ENCODE assay signal across 8 mouse cellular contexts in the genomic region with DNA sequence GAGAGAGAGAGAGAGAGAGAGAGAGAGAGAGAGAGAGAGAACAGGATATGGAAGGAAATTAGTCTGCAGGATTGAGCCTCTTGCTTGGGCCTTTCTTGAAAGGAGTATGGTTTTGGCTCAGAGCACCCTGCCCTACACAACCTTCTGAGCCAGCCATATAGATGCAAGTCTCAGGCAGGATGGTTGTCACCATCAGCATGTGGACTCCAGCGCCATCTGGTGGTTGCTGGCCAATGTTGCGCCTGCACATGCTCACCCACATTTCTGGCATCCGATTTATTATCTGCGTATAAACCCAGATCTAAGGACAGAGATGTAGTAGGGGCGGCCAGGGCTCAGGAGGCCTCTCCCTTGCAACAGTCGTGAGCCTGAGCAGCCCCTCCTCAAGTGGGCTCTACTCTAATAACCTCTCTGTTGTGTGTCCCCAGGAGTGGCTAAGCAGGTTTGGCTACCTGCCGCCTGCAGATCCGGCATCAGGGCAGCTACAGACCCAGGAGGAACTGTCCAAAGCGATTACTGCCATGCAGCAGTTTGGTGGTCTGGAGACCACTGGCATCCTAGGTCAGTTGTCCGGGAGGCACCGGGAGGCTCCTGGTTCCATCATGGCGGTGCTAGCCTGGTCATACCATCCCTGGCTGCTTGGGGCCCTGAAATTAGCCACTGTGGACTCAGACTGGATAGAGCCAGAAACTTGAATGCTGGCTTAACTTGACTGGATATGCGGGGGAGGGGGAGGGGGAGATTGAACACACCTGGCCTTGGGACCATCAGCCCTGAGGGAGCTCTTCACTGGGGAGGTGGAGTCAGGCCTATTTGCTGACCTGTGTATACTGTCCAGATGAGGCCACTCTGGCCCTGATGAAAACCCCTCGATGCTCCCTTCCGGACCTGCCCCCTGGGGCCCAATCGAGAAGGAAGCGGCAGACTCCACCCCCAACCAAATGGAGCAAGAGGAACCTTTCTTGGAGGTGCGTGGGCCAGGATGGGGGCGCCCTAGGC. TPM values are rescaled to one million over a fixed set of nuclear protein-coding genes. Genes with fewer than 3 reads are reported as not detected.
DNase-seq lines count a peak whose midpoint lies in the region; ATAC-seq and TF ChIP-seq lines count a peak whose summit lies in the region.

No protein-coding gene starts in this region.

- no peaks in the 10 kb centered on the region for H3K4me1 ChIP-seq in heart, embryonic 12.5 days (replicated peaks)
- no peaks in the 10 kb centered on the region for H3K4me1 ChIP-seq in liver, postnatal 0 days (ENCODE audit: insufficient read depth)

- no peak overlapping the region for H3K27ac ChIP-seq in heart, embryonic 12.5 days (ENCODE audit: poor library complexity, severe bottlenecking)
- no peak overlapping the region for H3K27ac ChIP-seq in liver, postnatal 0 days (ENCODE audit: low read depth)

- WGBS in heart, embryonic 12.5 days: 31% methylated on average over 19 of the region's 19 CpGs
- WGBS in liver, postnatal 0 days (ENCODE audit: insufficient replicate concordance): 35% methylated on average over 19 of the region's 19 CpGs

- TF ChIP-seq CTCF in liver, postnatal 0 days (IDR thresholded peaks at IDR 0.05; ENCODE audit: low read depth): peak; percentile 98

- no peak for TF ChIP-seq EP300 in liver, postnatal 0 days (IDR thresholded peaks at IDR 0.05; ENCODE audit: low read depth)

- no peak overlapping the region for H3K9ac ChIP-seq in heart, embryonic 12.5 days
- no peak overlapping the region for H3K9ac ChIP-seq in liver, postnatal 0 days (replicated peaks)

- H3K4me3 ChIP-seq in heart, embryonic 12.5 days: no peak overlapping the region
- H3K4me3 ChIP-seq in liver, postnatal 0 days (ENCODE audit: low read depth, low read length): no peak overlapping the region

- peaks cover 5% of the 10 kb centered on the region for H3K9me3 ChIP-seq in heart, embryonic 12.5 days (replicated peaks)
- H3K9me3 ChIP-seq in liver, postnatal 0 days (ENCODE audit: low read length): no peaks in the 10 kb centered on the region

- no peak overlapping the region for H3K4me2 ChIP-seq in heart, embryonic 12.5 days
- no peak overlapping the region for H3K4me2 ChIP-seq in liver, postnatal 0 days (ENCODE audit: low read depth, low read length)

- ATAC-seq in heart, embryonic 12.5 days (ENCODE audit: insufficient number of reproducible peaks, low FRiP score): peak; percentile 20; the same call in 1 of the 2 replicates
- ATAC-seq in liver, postnatal 0 days: no peak
- peak; percentile 60; the same call in 1 of the 2 replicates for ATAC-seq in neutrophil, adult 5-6 weeks (ENCODE audit: extremely low read depth, insufficient number of reproducible peaks, low FRiP score, poor library complexity, severe bottlenecking)

- H3K27me3 ChIP-seq in heart, embryonic 12.5 days (replicated peaks): peaks cover 26% of the 10 kb centered on the region
- peaks cover 5% of the 10 kb centered on the region; the same call in 1 of the 2 replicates for H3K27me3 ChIP-seq in liver, postnatal 0 days (ENCODE audit: insufficient read depth, low read length)

- peak; percentile 75 for DNase-seq in A20 (ENCODE audit: low read depth, low spot score)
- DNase-seq in adrenal gland, postnatal 10 days: peak; percentile 92
- peak; percentile 77 for DNase-seq in embryo, embryonic 9.5 days (ENCODE audit: extremely low spot score)
- peak; percentile 72 to 95 for DNase-seq in kidney, postnatal 36 days
- peak; percentile 88 for DNase-seq in liver, postnatal 0 days
- DNase-seq in testis, postnatal 10 days (ENCODE audit: low spot score): peak; percentile 94

- no peaks in the 10 kb centered on the region for H3K36me3 ChIP-seq in heart, embryonic 12.5 days
- no peaks in the 10 kb centered on the region for H3K36me3 ChIP-seq in liver, postnatal 0 days (replicated peaks; ENCODE audit: insufficient read depth, low read length)

RNA-seq across cellular contexts. Expression of a gene that starts 10.4 kb away (rescaled TPM):
- 1 to 10 TPM; 1.3 to 2.4 TPM for total RNA-seq in adrenal gland, postnatal 10 days (2021)
- 0.65 and 1.2 TPM in 2 replicates for polyA plus RNA-seq in heart, embryonic 12.5 days (2016; fragmentation: Nextera tagmentation; extraction: Ambion mirVana)
- 0.07 and 0.11 TPM in 2 replicates for polyA plus RNA-seq in liver, postnatal 0 days (2015; fragmentation: Nextera tagmentation; extraction: Ambion mirVana)
- 0.23 and 2.7 TPM in 2 replicates for total RNA-seq in neutrophil, adult 5-6 weeks (2017)
